Mouse (Mus musculus) stomach, embryonic 16.5 days (tissue): ENCODE data around the gene Hyal3. TPM values are rescaled to one million over a fixed set of nuclear protein-coding genes. Genes with fewer than 3 reads are reported as not detected.

Experiments
- ATAC-seq: fragments of 200-750 bp; cut with Nextera tagmentation; 2 replicates; pipeline ENCODE4 v1.8.0; 2017; ENCODE audit warnings: moderate number of reproducible peaks, moderate TSS enrichment; ENCODE audit not compliant: insufficient read depth, low FRiP score
- H3K27ac ChIP-seq: fragments of 300-500 bp; sonication (generic); 2 replicates; pipeline ENCODE4 v1.5.1; 2014; ENCODE audit warnings: low read length
- H3K27me3 ChIP-seq: fragments of 300-500 bp; sonication (generic); 2 replicates; pipeline ENCODE4 v1.6.1; 2014; ENCODE audit warnings: low read length, control low read depth, mixed read lengths; ENCODE audit not compliant: control insufficient read depth, insufficient read depth
- H3K36me3 ChIP-seq: fragments of 300-500 bp; sonication (generic); 2 replicates; pipeline ENCODE4 v1.6.1; 2014; ENCODE audit warnings: low read length; ENCODE audit not compliant: control insufficient read depth, insufficient read depth
- H3K4me1 ChIP-seq: fragments of 300-500 bp; sonication (generic); 2 replicates; pipeline ENCODE4 v1.6.1; 2014; ENCODE audit warnings: low read length, control low read depth, mixed read lengths; ENCODE audit not compliant: control insufficient read depth, insufficient read depth
- H3K4me2 ChIP-seq: fragments of 300-500 bp; sonication (generic); 2 replicates; pipeline ENCODE4 v1.6.1; 2014; ENCODE audit warnings: low read depth, low read length, mixed read lengths
- H3K4me3 ChIP-seq: fragments of 300-500 bp; sonication (generic); replicated peaks from 2 replicates; pipeline ENCODE4 v1.5.1; 2014; ENCODE audit warnings: mild to moderate bottlenecking, low read length
- H3K9ac ChIP-seq: fragments of 300-500 bp; sonication (generic); 2 replicates; pipeline ENCODE4 v1.6.1; 2014; ENCODE audit warnings: low read length
- H3K9me3 ChIP-seq: fragments of 300-500 bp; sonication (generic); replicated peaks from 2 replicates; pipeline ENCODE4 v1.6.1; 2016; ENCODE audit warnings: low read length, control low read depth; ENCODE audit not compliant: control insufficient read depth
- WGBS: fragments of 180-500 bp; shearing (Covaris S2); extraction: QIAGEN DNeasy Blood & Tissue Kit; methylation state at CpG from one replicate; pipeline ENCODE4 v1.1.7; 2014; 5-methylcytosine and 5-hydroxymethylcytosine counted together
- polyA plus RNA-seq: library from polyadenylated mRNA; unstranded; fragments of >200 nt; fragmentation: Nextera tagmentation; extraction: Ambion mirVana; gene quantifications from 2 replicates; pipeline ENCODE4 v1.2.1, GENCODE M21; 2015

Hyal3 gene
- polyA plus RNA-seq, 1 experiment from 2014 or later = 1.4 TPM

DNA sequence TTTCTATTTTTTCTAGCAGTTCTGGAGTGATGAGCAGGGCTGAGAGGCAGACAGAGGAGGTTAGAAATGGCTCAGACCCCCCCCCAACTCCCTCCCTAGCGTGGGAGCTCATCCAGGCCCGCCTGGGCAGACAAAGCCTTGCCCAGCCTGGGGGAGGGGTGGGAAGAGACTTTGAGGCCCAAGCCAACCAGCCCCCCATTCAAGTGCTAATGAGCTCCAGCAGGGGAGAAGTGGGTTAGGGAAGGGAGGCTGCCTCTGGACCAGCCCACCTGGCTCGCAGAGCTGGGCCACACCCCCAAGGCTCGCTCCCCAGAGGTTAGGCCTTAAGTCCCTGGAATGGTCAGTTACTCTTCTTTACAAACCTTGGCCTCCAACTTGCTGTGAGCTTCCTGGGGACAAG is 50.0 kb downstream of the Hyal3 start:
- Histone ChIP-seq H3K36me3 (no peaks in the 10 kb centered on the region), H3K4me2 (peak overlapping the region; percentile 41), H3K27me3 (no peaks in the 10 kb centered on the region), H3K27ac (peak overlapping the region; percentile 80), H3K4me1 (peaks cover 69% of the 10 kb centered on the region), H3K9me3 (no peaks in the 10 kb centered on the region), H3K9ac (peak overlapping the region; percentile 47), H3K4me3 (no peak overlapping the region)
- WGBS = 12% methylated on average over 4 of the region's 4 CpGs
- no peak for ATAC-seq

DNA sequence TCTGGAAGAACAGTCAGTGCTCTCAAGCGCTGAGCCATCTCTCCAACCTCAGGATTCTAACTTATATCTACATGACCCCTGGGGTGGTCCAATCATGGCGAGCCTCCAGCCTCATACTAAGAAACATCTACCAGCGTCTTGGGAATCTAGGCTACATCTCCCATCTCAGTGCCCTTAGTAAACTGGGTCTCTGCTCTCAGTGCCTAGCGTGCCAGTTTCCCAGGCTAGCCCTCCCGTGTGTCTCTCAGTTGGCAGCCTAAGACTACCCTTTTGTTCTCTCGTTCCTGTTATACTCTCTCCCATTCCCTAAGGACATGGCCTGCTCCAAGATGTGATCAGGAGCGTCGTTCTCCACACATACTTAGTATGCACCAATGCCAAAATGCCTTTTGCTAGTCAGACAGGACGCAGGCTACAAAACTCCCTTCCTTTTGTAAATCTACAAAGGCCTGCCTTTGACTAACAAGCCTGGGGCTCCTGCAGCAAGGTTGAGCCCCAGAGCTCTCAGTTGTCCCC is 50.8 kb downstream of the Hyal3 start:
- Histone ChIP-seq H3K27me3 (no peaks in the 10 kb centered on the region), H3K36me3 (no peaks in the 10 kb centered on the region), H3K27ac (peak overlapping the region; percentile 38), H3K4me1 (peaks cover 71% of the 10 kb centered on the region), H3K9ac (peak overlapping the region; percentile 47), H3K4me2 (peak overlapping the region; percentile 99; the same call in 1 of the 2 replicates), H3K9me3 (no peaks in the 10 kb centered on the region), H3K4me3 (no peak overlapping the region)
- ATAC-seq = no peak
- 74% methylated on average over 9 of the region's 9 CpGs for WGBS

DNA sequence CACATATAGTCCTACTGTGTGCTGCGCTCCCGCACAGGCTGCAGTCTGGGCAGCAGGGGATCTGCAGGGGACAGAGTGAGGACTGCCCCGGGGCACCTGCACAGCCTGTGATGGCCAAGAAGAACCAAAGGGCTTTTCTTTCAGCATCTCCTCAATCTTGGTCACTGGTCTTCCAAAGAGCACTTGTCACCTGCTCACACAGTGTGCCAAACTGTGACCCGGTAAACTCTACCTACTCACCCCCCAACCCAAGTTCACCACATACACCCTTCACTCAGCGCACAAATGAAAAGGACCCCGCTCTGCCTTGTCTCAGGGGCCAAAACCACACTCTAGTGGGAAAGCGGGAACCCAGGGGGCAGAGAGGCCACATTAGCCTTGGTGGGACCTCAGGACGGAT is 51.2 kb downstream of the Hyal3 start:
- peaks cover 67% of the 10 kb centered on the region for H3K4me1 ChIP-seq
- no peaks in the 10 kb centered on the region for H3K9me3 ChIP-seq
- H3K4me2 ChIP-seq = 0 out of 2 replicates have a peak overlapping the region, but pooled peaks have one; percentile 99
- H3K27me3 ChIP-seq = no peaks in the 10 kb centered on the region
- ATAC-seq = no peak
- H3K27ac ChIP-seq = peak overlapping the region; percentile 38; the same call in 1 of the 2 replicates
- H3K36me3 ChIP-seq = no peaks in the 10 kb centered on the region
- WGBS = 90% methylated on average over 8 of the region's 8 CpGs
- peak overlapping the region; percentile 94 for H3K9ac ChIP-seq
- no peak overlapping the region for H3K4me3 ChIP-seq

DNA sequence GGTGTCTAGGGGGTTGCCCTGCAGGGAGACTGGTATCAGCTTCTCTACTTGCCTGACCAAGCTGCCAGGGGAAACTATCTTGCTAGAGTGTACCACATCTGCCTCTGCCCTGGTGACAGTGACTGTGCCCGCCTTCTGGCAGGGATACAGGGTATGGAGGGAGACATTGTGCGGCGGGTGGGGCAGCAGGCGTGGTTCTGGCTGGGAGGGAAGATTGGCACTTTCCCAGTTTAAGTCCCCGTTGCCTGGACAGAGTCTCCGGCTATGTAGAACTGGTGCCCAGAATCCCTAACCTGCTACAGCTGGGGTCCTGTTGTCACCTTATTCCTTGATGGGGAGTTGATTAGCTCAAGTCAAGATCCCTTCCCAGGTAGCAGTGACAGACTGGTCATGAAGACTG is 51.9 kb downstream of the Hyal3 start:
- peak overlapping the region; percentile 85 for H3K4me3 ChIP-seq
- peak overlapping the region; percentile 94 for H3K9ac ChIP-seq
- peak overlapping the region; percentile 99 for H3K4me2 ChIP-seq
- H3K27ac ChIP-seq = peak overlapping the region; percentile 93
- WGBS = 57% methylated on average over 6 of the region's 6 CpGs
- no peaks in the 10 kb centered on the region for H3K9me3 ChIP-seq
- H3K36me3 ChIP-seq = no peaks in the 10 kb centered on the region
- no peaks in the 10 kb centered on the region for H3K27me3 ChIP-seq
- ATAC-seq = no peak
- H3K4me1 ChIP-seq = peaks cover 64% of the 10 kb centered on the region

DNA sequence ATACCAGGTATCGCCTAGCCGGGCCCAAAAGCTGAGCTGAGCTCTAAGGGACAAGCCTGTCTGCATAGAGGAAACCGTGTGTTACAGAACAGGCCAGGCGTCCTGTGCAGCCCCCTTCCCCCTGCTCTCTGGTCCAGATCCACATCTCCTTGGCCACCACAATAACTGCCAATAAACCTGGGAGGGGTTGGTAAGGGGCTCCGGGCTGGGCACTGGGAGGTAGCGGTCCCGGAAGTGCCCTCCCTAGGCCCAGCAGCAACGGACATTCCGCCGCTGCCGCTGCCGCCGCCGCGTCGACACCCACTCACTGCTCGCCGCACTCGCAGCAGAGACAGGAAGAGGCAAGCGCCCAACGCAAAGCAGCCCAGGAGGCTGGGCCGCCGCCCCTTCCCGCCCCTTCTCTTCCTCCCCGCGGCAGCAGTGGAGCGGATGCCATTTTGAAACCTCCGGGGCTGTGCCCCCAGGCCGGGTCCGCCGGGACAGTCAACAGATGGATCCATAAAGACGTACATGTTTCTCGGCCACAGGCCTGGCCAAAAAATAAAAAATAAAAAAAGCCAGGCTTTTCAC is 52.6 kb downstream of the Hyal3 start:
- Histone ChIP-seq H3K9ac (peak overlapping the region; percentile 94), H3K9me3 (no peaks in the 10 kb centered on the region), H3K27ac (peak overlapping the region; percentile 93), H3K4me2 (peak overlapping the region; percentile 99), H3K36me3 (no peaks in the 10 kb centered on the region), H3K4me1 (peaks cover 57% of the 10 kb centered on the region), H3K27me3 (no peaks in the 10 kb centered on the region), H3K4me3 (peak overlapping the region; percentile 85)
- WGBS = 2% methylated on average over 33 of the region's 33 CpGs
- ATAC-seq = peak; percentile 43

DNA sequence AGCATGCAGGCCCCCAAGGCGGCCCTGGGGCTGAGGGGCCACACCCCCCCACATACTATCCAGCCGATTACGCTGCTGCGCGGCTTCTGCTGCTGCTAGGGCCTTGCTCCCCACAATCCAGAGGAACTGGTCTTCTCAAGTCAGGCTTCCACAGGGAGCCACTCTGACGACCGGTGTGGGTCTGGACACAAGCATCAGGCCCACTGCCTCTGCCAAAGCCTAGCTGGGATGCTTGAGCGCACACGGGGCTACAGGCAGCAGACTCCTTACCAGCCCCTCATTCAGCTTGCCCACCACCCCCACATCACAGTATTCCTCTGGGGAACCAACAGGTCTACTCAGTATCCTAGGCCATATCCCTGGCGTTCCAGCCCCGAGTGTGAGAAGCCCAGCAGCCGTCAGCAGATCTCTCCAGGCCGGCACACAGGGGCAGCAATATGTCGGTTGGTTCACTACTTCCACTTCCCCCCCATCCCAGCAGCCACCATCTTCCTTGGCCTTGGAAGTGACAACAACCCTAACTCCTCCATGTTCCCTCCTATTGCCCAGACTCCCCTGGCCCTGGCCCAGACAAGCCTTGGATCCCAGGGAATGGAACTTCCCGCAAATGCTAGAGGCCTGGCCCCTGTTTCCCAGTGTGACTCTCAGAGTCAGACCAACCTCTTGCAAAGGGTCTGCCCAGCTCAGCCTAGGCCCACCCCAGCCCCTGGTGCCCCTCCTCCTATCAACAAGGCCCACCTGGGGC is 53.2 kb downstream of the Hyal3 start:
- Histone ChIP-seq H3K27me3 (no peaks in the 10 kb centered on the region), H3K4me1 (peaks cover 50% of the 10 kb centered on the region), H3K4me2 (peak overlapping the region; percentile 99), H3K4me3 (peak overlapping the region; percentile 85), H3K9me3 (no peaks in the 10 kb centered on the region), H3K36me3 (no peaks in the 10 kb centered on the region), H3K9ac (peak overlapping the region; percentile 94), H3K27ac (peak overlapping the region; percentile 93)
- ATAC-seq = 0 out of 2 replicates have a peak, but pooled peaks have one; percentile 0
- WGBS = under 1% methylated on average over 15 of the region's 15 CpGs

DNA sequence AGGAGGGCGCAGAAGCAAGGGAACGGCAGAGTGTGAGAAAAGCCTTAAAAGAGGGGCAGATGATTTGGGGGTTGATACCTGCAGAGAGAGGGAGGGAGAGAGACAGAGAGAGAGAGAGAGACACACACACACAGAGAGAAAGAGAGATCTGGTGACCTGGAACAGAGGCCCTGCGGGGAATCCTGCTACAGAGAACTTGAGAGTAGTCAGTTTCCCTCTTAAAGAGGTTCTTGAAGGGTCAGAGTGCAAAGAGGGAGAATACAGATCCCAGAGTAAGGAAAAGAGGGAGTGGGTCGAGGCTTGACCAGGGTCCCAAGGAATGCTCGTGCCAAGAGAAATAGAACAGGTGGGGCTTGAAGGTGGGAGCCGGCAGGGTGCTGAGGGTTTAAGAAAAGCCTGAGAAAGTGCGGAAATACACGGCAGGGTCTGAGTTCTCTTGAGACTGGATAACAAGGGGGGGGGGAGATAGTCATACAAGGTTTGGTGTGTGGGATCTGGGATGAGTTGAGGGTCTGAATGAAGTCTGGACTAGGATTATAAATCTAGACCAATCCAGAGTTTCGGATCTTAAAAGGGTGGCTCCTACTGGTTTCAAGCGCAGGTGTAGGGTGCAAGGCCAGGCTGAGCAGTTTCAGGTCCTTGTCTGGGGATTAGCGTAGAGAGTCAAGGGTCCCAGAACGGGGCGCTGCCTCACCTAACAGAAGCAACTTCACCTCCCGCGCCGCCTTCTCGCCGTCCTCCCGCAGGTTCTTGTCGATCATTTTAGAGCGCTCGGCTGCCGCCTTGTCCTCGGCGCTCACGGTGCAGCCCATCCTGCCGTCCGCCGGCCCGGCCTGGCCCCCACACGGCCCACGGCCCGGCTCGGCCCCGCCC is 54.0 kb downstream of the Hyal3 start:
- H3K27ac ChIP-seq = peak overlapping the region; percentile 93
- no peaks in the 10 kb centered on the region for H3K9me3 ChIP-seq
- H3K27me3 ChIP-seq = no peaks in the 10 kb centered on the region
- peak overlapping the region; percentile 99 for H3K4me2 ChIP-seq
- H3K4me3 ChIP-seq = peak overlapping the region; percentile 85
- 2% methylated on average over 35 of the region's 35 CpGs for WGBS
- H3K9ac ChIP-seq = peak overlapping the region; percentile 94
- ATAC-seq = no peak
- peaks cover 42% of the 10 kb centered on the region for H3K4me1 ChIP-seq
- H3K36me3 ChIP-seq = no peaks in the 10 kb centered on the region

DNA sequence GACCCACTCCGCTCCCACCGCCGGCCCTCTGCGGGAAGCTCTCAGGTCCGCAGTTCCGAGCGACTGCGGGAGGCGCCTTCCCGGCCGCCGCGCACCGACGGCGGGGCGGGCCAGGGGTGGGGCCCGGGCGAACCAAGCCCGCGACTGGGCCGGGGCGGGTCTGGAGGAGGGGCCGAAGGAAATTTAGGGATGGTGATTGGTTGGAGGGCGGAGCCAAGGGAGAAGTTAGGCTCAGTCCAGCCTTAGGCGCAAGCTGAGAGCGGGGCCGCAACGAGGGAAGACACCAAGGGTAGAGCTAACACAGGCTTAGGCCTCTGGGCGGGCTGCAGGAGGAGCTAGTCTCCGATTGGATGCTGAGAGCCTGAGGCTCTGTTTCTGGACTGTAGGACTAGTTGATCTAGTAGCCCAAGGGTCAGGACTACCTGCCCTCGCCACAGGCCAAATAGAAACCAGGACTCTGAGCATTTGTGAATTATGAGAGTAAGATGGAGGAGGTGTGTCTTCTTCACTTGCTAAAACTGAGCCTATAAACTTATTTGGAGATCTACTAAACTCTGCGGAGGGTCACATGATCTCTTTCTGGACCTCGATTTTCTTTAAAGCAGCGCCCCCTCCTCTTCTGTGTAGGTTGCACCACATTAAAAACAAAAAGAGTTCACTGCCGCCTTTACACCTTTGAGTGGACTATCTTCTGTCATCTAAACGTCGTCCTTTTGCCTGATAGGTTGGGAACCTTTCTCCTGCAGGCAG is 54.8 kb downstream of the Hyal3 start, which contains the start of gene Gnai2:
TSS of gene Gnai2 (minus strand) at position 89 of the 750 bp plus-strand sequence.
- Histone ChIP-seq H3K27me3 (no peaks in the 10 kb centered on the region), H3K4me3 (peak within 1 kb of the TSS; percentile 85), H3K4me2 (peak within 1 kb of the TSS; percentile 99), H3K4me1 (peaks cover 34% of the 10 kb centered on the region), H3K9me3 (no peaks in the 10 kb centered on the region), H3K9ac (peak within 1 kb of the TSS; percentile 94), H3K36me3 (no peaks in the 10 kb centered on the region), H3K27ac (peak within 1 kb of the TSS; percentile 93)
- WGBS = 3% methylated on average over 38 of the region's 38 CpGs
- ATAC-seq = peak; percentile 96
